Mouse (Mus musculus) heart, embryonic 15.5 days (tissue): ENCODE data around the gene Spsb2. TPM values are rescaled to one million over a fixed set of nuclear protein-coding genes. Genes with fewer than 3 reads are reported as not detected.

Experiments used
- ATAC-seq: fragments of 200-750 bp; cut with Nextera tagmentation; replicated peaks from 2 replicates; pipeline ENCODE4 v1.8.0; 2017; ENCODE audit warnings: low read depth, moderate TSS enrichment; ENCODE audit not compliant: insufficient number of reproducible peaks, insufficient read depth, low FRiP score
- H3K27ac ChIP-seq: fragments of 300-500 bp; sonication (generic); 2 replicates; pipeline ENCODE4 v1.5.1; 2015; ENCODE audit warnings: mild to moderate bottlenecking, inconsistent platforms
- H3K27me3 ChIP-seq: fragments of 300-500 bp; sonication (generic); 2 replicates; pipeline ENCODE4 v1.6.1; 2015; ENCODE audit warnings: inconsistent platforms
- H3K36me3 ChIP-seq: fragments of 300-500 bp; sonication (generic); 2 replicates; pipeline ENCODE4 v1.6.1; 2015; ENCODE audit warnings: mild to moderate bottlenecking, inconsistent platforms
- H3K4me1 ChIP-seq: fragments of 300-500 bp; sonication (generic); replicated peaks from 2 replicates; pipeline ENCODE4 v1.6.1; 2015; ENCODE audit warnings: inconsistent platforms
- H3K4me2 ChIP-seq: fragments of 300-500 bp; sonication (generic); 2 replicates; pipeline ENCODE4 v1.6.1; 2015; ENCODE audit warnings: inconsistent platforms, mild to moderate bottlenecking, moderate library complexity
- H3K4me3 ChIP-seq: fragments of 300-500 bp; sonication (generic); 2 replicates; pipeline ENCODE4 v1.5.1; 2015; ENCODE audit warnings: mild to moderate bottlenecking, inconsistent platforms
- H3K9ac ChIP-seq: fragments of 300-500 bp; sonication (generic); 2 replicates; pipeline ENCODE4 v1.6.1; 2015; ENCODE audit warnings: mild to moderate bottlenecking, inconsistent platforms
- H3K9me3 ChIP-seq: fragments of 300-500 bp; sonication (generic); replicated peaks from 2 replicates; pipeline ENCODE4 v1.6.1; 2016; ENCODE audit warnings: inconsistent platforms
- WGBS: fragments of 180-500 bp; shearing (Covaris S2); methylation state at CpG from one replicate; pipeline ENCODE4 v1.1.7; 2015; ENCODE audit warnings: mixed read lengths; 5-methylcytosine and 5-hydroxymethylcytosine counted together
- polyA plus RNA-seq: library from polyadenylated mRNA; unstranded; fragments of >200 nt; fragmentation: Nextera tagmentation; extraction: Ambion mirVana; gene quantifications from 2 replicates; pipeline ENCODE4 v1.2.1, GENCODE M21; 2015

The Spsb2 gene
- polyA plus RNA-seq, 1 experiment from 2014 or later: 7.0 TPM

GRCm38 (mm10) chr6:124835531-124835930 is 27.1 kb downstream of the Spsb2 start:
- 59% methylated on average over 10 of the region's 10 CpGs for WGBS
- Histone ChIP-seq H3K27me3 (no peaks in the 10 kb centered on the region), H3K9ac (no peak overlapping the region), H3K36me3 (peaks cover 15% of the 10 kb centered on the region), H3K4me2 (no peak overlapping the region), H3K4me1 (peaks cover 43% of the 10 kb centered on the region), H3K27ac (no peak overlapping the region), H3K9me3 (no peaks in the 10 kb centered on the region), H3K4me3 (no peak overlapping the region)
- no peak for ATAC-seq

- no peak for ATAC-seq
- Histone ChIP-seq H3K9ac (no peak overlapping the region), H3K27ac (no peak overlapping the region), H3K4me2 (no peak overlapping the region), H3K4me1 (peaks cover 40% of the 10 kb centered on the region), H3K27me3 (no peaks in the 10 kb centered on the region), H3K9me3 (no peaks in the 10 kb centered on the region), H3K4me3 (no peak overlapping the region), H3K36me3 (peaks cover 15% of the 10 kb centered on the region)
- 58% methylated on average over 7 of the region's 7 CpGs for WGBS
Observed at GRCm38 (mm10) chr6:124836411-124836810, 27.9 kb downstream of the Spsb2 start.

GRCm38 (mm10) chr6:124839805-124840204 is 31.3 kb downstream of the Spsb2 start:
- H3K9ac ChIP-seq: peak overlapping the region; percentile 41
- no peaks in the 10 kb centered on the region for H3K27me3 ChIP-seq
- H3K4me3 ChIP-seq: no peak overlapping the region
- ATAC-seq: peak; percentile 33
- H3K9me3 ChIP-seq: no peaks in the 10 kb centered on the region
- peak overlapping the region; percentile 38 for H3K27ac ChIP-seq
- WGBS: 12% methylated on average over 8 of the region's 8 CpGs
- H3K36me3 ChIP-seq: no peaks in the 10 kb centered on the region
- peak overlapping the region; percentile 38 for H3K4me2 ChIP-seq
- peaks cover 40% of the 10 kb centered on the region for H3K4me1 ChIP-seq

GRCm38 (mm10) chr6:124840241-124841167 is 32.0 kb downstream of the Spsb2 start, which contains the start of gene Gnb3:
Gene Gnb3 (minus strand): TSS chr6:124840275.
- Histone ChIP-seq H3K27ac (peak within 1 kb of the TSS; percentile 38), H3K9ac (peak within 1 kb of the TSS; percentile 41)

GRCm38 (mm10) chr6:124847305-124847704 is 38.8 kb downstream of the Spsb2 start:
- H3K9me3 ChIP-seq: no peaks in the 10 kb centered on the region
- H3K27me3 ChIP-seq: no peaks in the 10 kb centered on the region; the same call in 1 of the 2 replicates
- no peak overlapping the region for H3K4me3 ChIP-seq
- peak; percentile 73 for ATAC-seq
- H3K4me2 ChIP-seq: no peak overlapping the region; the same call in 1 of the 2 replicates
- WGBS: 11% methylated on average over 9 of the region's 9 CpGs
- no peak overlapping the region for H3K27ac ChIP-seq
- no peak overlapping the region for H3K9ac ChIP-seq
- 0 out of 2 replicates have a peak, but pooled peaks cover 4% of the 10 kb centered on the region for H3K36me3 ChIP-seq
- H3K4me1 ChIP-seq: peaks cover 5% of the 10 kb centered on the region

More at GRCm38 (mm10) chr6:124840241-124841167, 32.0 kb downstream of the Spsb2 start, which contains the start of gene Gnb3:
- ATAC-seq: peak; percentile 60
- H3K27me3 ChIP-seq: no peaks in the 10 kb centered on the region
- no peaks in the 10 kb centered on the region for H3K36me3 ChIP-seq
- 26% methylated on average over 15 of the region's 15 CpGs for WGBS
- peaks cover 39% of the 10 kb centered on the region for H3K4me1 ChIP-seq
- H3K4me3 ChIP-seq: no peak within 1 kb of the TSS
- peak within 1 kb of the TSS; percentile 38 for H3K4me2 ChIP-seq
- no peaks in the 10 kb centered on the region for H3K9me3 ChIP-seq

- H3K4me3 ChIP-seq: no peak overlapping the region
- 54% methylated on average over 8 of the region's 8 CpGs for WGBS
- H3K27me3 ChIP-seq: no peaks in the 10 kb centered on the region; the same call in 1 of the 2 replicates
- ATAC-seq: no peak
- peaks cover 15% of the 10 kb centered on the region for H3K4me1 ChIP-seq
- H3K27ac ChIP-seq: no peak overlapping the region
- H3K9ac ChIP-seq: no peak overlapping the region
- H3K36me3 ChIP-seq: peaks cover 12% of the 10 kb centered on the region; the same call in 1 of the 2 replicates
- H3K9me3 ChIP-seq: no peaks in the 10 kb centered on the region
- H3K4me2 ChIP-seq: no peak overlapping the region
Observed at GRCm38 (mm10) chr6:124850535-124850934, 42.1 kb downstream of the Spsb2 start.

GRCm38 (mm10) chr6:124854647-124855046 is 46.2 kb downstream of the Spsb2 start:
- peaks cover 29% of the 10 kb centered on the region for H3K4me1 ChIP-seq
- H3K27me3 ChIP-seq: peaks cover 21% of the 10 kb centered on the region
- no peak overlapping the region for H3K27ac ChIP-seq
- H3K9ac ChIP-seq: no peak overlapping the region
- no peak overlapping the region for H3K4me2 ChIP-seq
- ATAC-seq: no peak
- peaks cover 8% of the 10 kb centered on the region; the same call in 1 of the 2 replicates for H3K36me3 ChIP-seq
- H3K4me3 ChIP-seq: no peak overlapping the region
- WGBS: 68% methylated on average over 12 of the region's 12 CpGs
- no peaks in the 10 kb centered on the region for H3K9me3 ChIP-seq

- Histone ChIP-seq H3K9ac (peak overlapping the region; percentile 84), H3K9me3 (no peaks in the 10 kb centered on the region), H3K4me2 (peak overlapping the region; percentile 98), H3K36me3 (peaks cover 8% of the 10 kb centered on the region; the same call in 1 of the 2 replicates), H3K27ac (peak overlapping the region; percentile 35), H3K27me3 (peaks cover 27% of the 10 kb centered on the region), H3K4me3 (peak overlapping the region; percentile 81), H3K4me1 (peaks cover 35% of the 10 kb centered on the region)
- ATAC-seq: peak; percentile 29; the same call in 1 of the 2 replicates
- WGBS: 8% methylated on average over 13 of the region's 14 CpGs
Observed at GRCm38 (mm10) chr6:124856321-124856720, 47.9 kb downstream of the Spsb2 start.

- WGBS: under 1% methylated on average over 86 of the region's 86 CpGs
- Histone ChIP-seq H3K4me2 (peak within 1 kb of the TSS; percentile 98), H3K4me1 (peaks cover 39% of the 10 kb centered on the region), H3K4me3 (peak within 1 kb of the TSS; percentile 81), H3K9ac (peak within 1 kb of the TSS; percentile 84), H3K27ac (peak within 1 kb of the TSS; percentile 87), H3K27me3 (peaks cover 34% of the 10 kb centered on the region), H3K9me3 (no peaks in the 10 kb centered on the region), H3K36me3 (peaks cover 8% of the 10 kb centered on the region; the same call in 1 of the 2 replicates)
- ATAC-seq: peak; percentile 83
Observed at GRCm38 (mm10) chr6:124856916-124857839, 48.7 kb downstream of the Spsb2 start, which contains the start of gene P3h3. Gene P3h3 (minus strand): TSS chr6:124857752.

- 28% methylated on average over 26 of the region's 26 CpGs for WGBS
- Histone ChIP-seq H3K36me3 (peaks cover 8% of the 10 kb centered on the region; the same call in 1 of the 2 replicates), H3K4me1 (peaks cover 46% of the 10 kb centered on the region), H3K9ac (peak overlapping the region; percentile 14; the same call in 1 of the 2 replicates), H3K9me3 (no peaks in the 10 kb centered on the region), H3K27ac (peak overlapping the region; percentile 87), H3K4me2 (peak overlapping the region; percentile 98), H3K27me3 (peaks cover 42% of the 10 kb centered on the region), H3K4me3 (peak overlapping the region; percentile 81)
- no peak for ATAC-seq
Observed at GRCm38 (mm10) chr6:124857840-124858530, 49.5 kb downstream of the Spsb2 start.
